Mouse (Mus musculus): ENCODE measurements at regions not wholly inside any gene's neighbourhood (a gene's known extent, or its start where the extent isn't known, plus 50 kb on each side); places are given as distances from the start of the nearest gene placed in this dataset.
A peak's percentile ranks its signal among the peaks of the same experiment; 100 is the strongest.
"Not testable (repeated sequence)": the region's sequence is repeated elsewhere in the genome, so short reads cannot be mapped to it uniquely, and the experiment has no call there.

GRCm38 (mm10) chr17:10150403-10150689 lies 169.3 kb downstream of the Qk start:
- DNase-seq (ENCODE audit: low spot score in 2 of 2), result not testable (repeated sequence)

- no peak for DNase-seq (ENCODE audit: low spot score in 2 of 2)
These were observed 169.8 kb downstream of the Qk start for GRCm38 (mm10) chr17:10149682-10150402.

GRCm38 (mm10) chr17:10147106-10147505 lies 172.5 kb downstream of the Qk start:
- no peak for DNase-seq (ENCODE audit: low spot score in 2 of 2)

- no peak for DNase-seq (ENCODE audit: low spot score in 2 of 2)
These were observed 173.1 kb downstream of the Qk start for GRCm38 (mm10) chr17:10146576-10146975.

- no peak for DNase-seq (ENCODE audit: low spot score in 2 of 2)
These were observed 180.8 kb downstream of the Qk start for GRCm38 (mm10) chr17:10138847-10139246.

- DNase-seq (ENCODE audit: low spot score in 2 of 2), result no peak
These were observed 181.3 kb downstream of the Qk start for GRCm38 (mm10) chr17:10138374-10138773.

- no peak for DNase-seq (ENCODE audit: low spot score in 2 of 2)
These were observed 184.5 kb downstream of the Qk start for GRCm38 (mm10) chr17:10135111-10135510.

- no peak for DNase-seq (ENCODE audit: low spot score in 2 of 2)
These were observed 191.1 kb downstream of the Qk start for GRCm38 (mm10) chr17:10128591-10128990.

GRCm38 (mm10) chr17:10122411-10122810 lies 197.2 kb downstream of the Qk start:
- DNase-seq (ENCODE audit: low spot score in 2 of 2), result no peak

GRCm38 (mm10) chr17:10112118-10112517 lies 207.5 kb downstream of the Qk start:
- no peak for DNase-seq (ENCODE audit: low spot score in 2 of 2)

GRCm38 (mm10) chr17:10110375-10110675 lies 209.3 kb downstream of the Qk start:
- DNase-seq (ENCODE audit: low spot score in 2 of 2), result no peak

- no peak for DNase-seq (ENCODE audit: low spot score in 2 of 2)
These were observed 209.9 kb downstream of the Qk start for GRCm38 (mm10) chr17:10109511-10110374.

GRCm38 (mm10) chr17:10105299-10105698 lies 214.4 kb downstream of the Qk start:
- peak in 1 of 2 experiments; percentile 33 for DNase-seq (ENCODE audit: low spot score in 2 of 2)

- DNase-seq (ENCODE audit: low spot score in 2 of 2), result no peak
These were observed 221.5 kb downstream of the Qk start for GRCm38 (mm10) chr17:10098199-10098598.

- no peak for DNase-seq (ENCODE audit: low spot score in 2 of 2)
These were observed 222.0 kb downstream of the Qk start for GRCm38 (mm10) chr17:10097691-10098090.

- no peak for DNase-seq (ENCODE audit: low spot score in 2 of 2)
These were observed 223.8 kb downstream of the Qk start for GRCm38 (mm10) chr17:10095841-10096301.

- no peak for DNase-seq (ENCODE audit: low spot score in 2 of 2)
These were observed 225.5 kb downstream of the Qk start for GRCm38 (mm10) chr17:10094108-10094521.

- DNase-seq (ENCODE audit: low spot score in 2 of 2), result peak in 1 of 2 experiments; percentile 23
These were observed 226.1 kb downstream of the Qk start for GRCm38 (mm10) chr17:10093437-10094107.

- no peak for DNase-seq (ENCODE audit: low spot score in 2 of 2)
These were observed 232.3 kb downstream of the Qk start for GRCm38 (mm10) chr17:10087192-10087886.

GRCm38 (mm10) chr17:10086558-10086957 lies 233.1 kb downstream of the Qk start:
- no peak for DNase-seq (ENCODE audit: low spot score in 2 of 2)

GRCm38 (mm10) chr17:10086132-10086531 lies 233.5 kb downstream of the Qk start:
- no peak for DNase-seq (ENCODE audit: low spot score in 2 of 2)

GRCm38 (mm10) chr17:10081721-10082120 lies 237.9 kb downstream of the Qk start:
- no peak for DNase-seq (ENCODE audit: low spot score in 2 of 2)
